15 mouse cellular contexts compared by ENCODE assay signal in the genomic region with DNA sequence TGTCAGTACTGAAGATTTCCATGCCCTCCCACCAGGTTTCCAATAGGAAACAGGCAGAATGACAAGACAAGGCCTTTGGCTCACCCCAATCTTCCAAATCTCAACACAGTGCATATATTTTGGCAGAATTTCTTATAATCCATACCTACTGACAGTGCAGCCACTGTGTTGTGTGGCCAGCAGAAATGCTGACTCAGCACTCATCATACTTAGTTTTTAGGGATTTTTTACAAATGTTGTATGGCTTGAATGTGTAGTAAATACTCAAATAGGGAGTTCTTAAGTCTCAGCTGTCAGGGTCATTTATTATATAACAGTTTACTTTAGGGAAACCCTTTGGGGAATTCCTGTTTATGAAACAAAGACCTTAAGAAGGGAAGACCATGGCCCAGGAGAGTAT.
"Had no signal": no experiment of that assay in that cellular context is flagged by ENCODE, and none has a peak within 500 bp of the region (broad histone marks: within the 10 kb centered on the region; RNA-seq: fewer than 3 reads in every experiment).

No protein-coding gene starts in this region.

- ATAC-seq: liver, postnatal 0 days; midbrain, embryonic 13.5 days; midbrain, embryonic 15.5 days had no signal

- DNase-seq: liver, postnatal 0 days; lung, adult 2 months; lung, postnatal 10 days; right cerebral cortex, postnatal 14 days; spleen, adult 18-20 months; thymus, adult 18-20 months; thymus, postnatal 14 days; thymus, postnatal 36 days had no signal

- H3K9me3 ChIP-seq: liver, embryonic 15.5 days; megakaryocyte, embryonic 14.5 days; midbrain, embryonic 13.5 days; midbrain, embryonic 15.5 days; neural tube, embryonic 12.5 days had no signal

- H3K4me1 ChIP-seq: liver, embryonic 15.5 days; megakaryocyte, embryonic 14.5 days; midbrain, embryonic 13.5 days; midbrain, embryonic 15.5 days; neural tube, embryonic 12.5 days had no signal

- H3K4me2 ChIP-seq: liver, embryonic 15.5 days; midbrain, embryonic 11.5 days; midbrain, embryonic 13.5 days; midbrain, embryonic 15.5 days; neural tube, embryonic 12.5 days had no signal

- H3K27me3 ChIP-seq: liver, embryonic 15.5 days; megakaryocyte, embryonic 14.5 days; midbrain, embryonic 13.5 days; midbrain, embryonic 15.5 days; neural tube, embryonic 12.5 days had no signal

- H3K4me3 ChIP-seq: liver, embryonic 15.5 days; megakaryocyte, embryonic 14.5 days; midbrain, embryonic 13.5 days; midbrain, embryonic 15.5 days; neural tube, embryonic 12.5 days had no signal

- H3K9ac ChIP-seq: liver, embryonic 15.5 days; liver, postnatal 0 days; midbrain, embryonic 13.5 days; midbrain, embryonic 15.5 days; neural tube, embryonic 12.5 days had no signal

- H3K27ac ChIP-seq: liver, embryonic 15.5 days; macrophage; midbrain, embryonic 13.5 days; midbrain, embryonic 15.5 days; neural tube, embryonic 12.5 days had no signal

- H3K36me3 ChIP-seq: liver, embryonic 15.5 days; midbrain, embryonic 13.5 days; midbrain, embryonic 15.5 days; neural tube, embryonic 12.5 days had no signal
